Mouse (Mus musculus): Measurements from ENCODE around the gene Tspan9.

DNA sequence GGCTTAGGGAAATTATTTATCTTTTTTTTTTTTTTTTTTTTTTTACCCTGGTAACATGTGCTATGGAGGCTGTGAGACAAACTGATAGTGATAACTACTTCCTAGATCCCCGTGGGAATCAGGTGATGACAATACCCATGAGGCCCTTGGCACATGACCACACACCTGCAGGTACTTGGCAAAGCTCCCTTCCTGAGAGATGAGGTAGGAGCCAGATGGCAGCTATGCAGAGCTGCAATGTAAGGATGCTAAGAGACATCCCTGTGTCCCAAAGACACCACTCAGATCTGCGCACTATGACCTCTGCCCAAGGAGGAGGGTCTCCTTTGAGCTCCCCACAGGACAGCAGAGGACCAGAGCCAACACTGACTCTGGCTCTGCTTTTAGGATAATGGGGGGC, 144.3 kb downstream of the Tspan9 start:
- TF ChIP-seq GATA1 (IDR thresholded peaks at IDR 0.05; ENCODE audit: borderline replicate concordance, low read length) (no peak), FLI1 (IDR thresholded peaks at IDR 0.05; ENCODE audit: low read length) (no peak)
